Mouse (Mus musculus) gastrocnemius, postnatal 10 days (tissue): ENCODE measurements around the gene Clstn1. TPM values are rescaled to one million over a fixed set of nuclear protein-coding genes. Genes with fewer than 3 reads are reported as not detected.

ENCODE experiments used
- DNase-seq: peaks from one replicate; pipeline ENCODE4 v3.0.0; 2021; ENCODE audit warnings: mixed read lengths
- long read RNA-seq, 2 experiments: library from polyadenylated mRNA; stranded (forward); transcript quantifications; one replicate each; pipeline ENCODE4 v2.0.0; 2021
- total RNA-seq, 2 experiments: library from RNA; stranded (reverse); gene quantifications; 2 replicates each; pipeline ENCODE4 v1.2.3; 2021

The Clstn1 gene
- total RNA-seq, result 10 to 100 TPM; 63.5 to 69.0 TPM
- long read RNA-seq, experiment 1, full-length matches to known transcripts, result 33 of 56 reads
- long read RNA-seq, experiment 1, partial matches to known transcripts, result 20 of 56 reads
- long read RNA-seq, experiment 1, other reads (novel, unspliced or antisense), result 3 of 56 reads
- long read RNA-seq, experiment 2, full-length matches to known transcripts, result 12 of 38 reads
- long read RNA-seq, experiment 2, partial matches to known transcripts, result 21 of 38 reads
- long read RNA-seq, experiment 2, other reads (novel, unspliced or antisense), result 5 of 38 reads

DNA sequence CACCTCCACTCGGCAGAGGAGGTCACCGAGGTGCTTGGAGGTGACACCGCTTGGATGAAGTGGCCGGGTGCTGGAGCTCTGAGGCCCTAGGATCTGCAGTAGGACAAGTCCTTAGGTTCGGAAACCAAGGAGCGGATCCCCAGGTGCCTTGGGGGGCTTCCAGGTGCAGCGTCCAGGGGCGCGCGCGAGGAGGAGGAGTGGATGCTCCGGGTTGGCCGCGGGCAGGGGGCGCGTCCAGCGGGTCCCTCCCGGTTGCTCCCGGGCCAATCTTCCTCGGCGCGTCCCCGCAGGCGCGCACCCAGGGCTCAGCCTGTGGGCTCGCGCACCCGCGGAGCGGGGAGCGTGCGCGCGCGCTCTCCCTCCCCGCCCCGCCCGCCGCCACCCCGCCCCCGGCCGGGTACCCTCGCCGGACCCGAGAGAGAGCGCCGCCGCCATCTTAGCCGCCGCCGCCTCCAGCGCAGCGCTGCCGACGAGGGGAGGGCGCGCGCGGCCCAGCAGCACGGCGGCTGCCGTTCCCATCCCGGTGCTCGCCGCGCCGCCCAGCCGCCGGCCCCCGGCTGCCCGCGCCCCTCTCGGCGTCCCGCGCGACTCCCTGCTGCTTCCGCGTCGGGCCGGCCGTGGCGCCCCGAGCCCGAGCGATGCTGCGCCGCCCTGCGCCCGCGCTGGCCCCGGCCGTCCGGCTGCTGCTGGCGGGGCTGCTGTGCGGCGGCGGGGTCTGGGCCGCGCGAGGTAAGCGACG, at the start of gene Clstn1:
Gene Clstn1 (plus strand): TSS at position 425 of the 739 bp plus-strand sequence.
- DNase-seq, result peak; percentile 71

DNA sequence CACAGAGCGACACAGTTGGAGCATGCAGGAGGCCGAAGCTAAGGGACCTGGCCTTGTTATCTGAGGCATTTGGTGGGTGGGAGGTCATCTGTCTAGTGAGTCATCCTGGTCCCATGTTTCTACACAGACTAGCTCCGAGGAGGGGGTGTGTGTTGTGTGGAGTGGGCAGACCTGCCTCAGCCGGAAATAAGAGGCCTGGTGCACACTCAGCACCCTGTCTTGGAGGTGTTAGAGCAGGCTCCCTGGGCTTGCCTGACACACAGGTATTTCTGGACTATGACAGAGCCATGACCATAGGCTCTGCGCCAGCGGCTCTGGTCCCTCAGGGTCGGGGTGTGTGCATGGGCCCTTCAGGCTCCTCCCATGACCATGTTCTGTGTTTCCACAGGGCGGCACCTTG, 46.8 kb upstream of the Clstn1 start:
- DNase-seq, result no peak

DNA sequence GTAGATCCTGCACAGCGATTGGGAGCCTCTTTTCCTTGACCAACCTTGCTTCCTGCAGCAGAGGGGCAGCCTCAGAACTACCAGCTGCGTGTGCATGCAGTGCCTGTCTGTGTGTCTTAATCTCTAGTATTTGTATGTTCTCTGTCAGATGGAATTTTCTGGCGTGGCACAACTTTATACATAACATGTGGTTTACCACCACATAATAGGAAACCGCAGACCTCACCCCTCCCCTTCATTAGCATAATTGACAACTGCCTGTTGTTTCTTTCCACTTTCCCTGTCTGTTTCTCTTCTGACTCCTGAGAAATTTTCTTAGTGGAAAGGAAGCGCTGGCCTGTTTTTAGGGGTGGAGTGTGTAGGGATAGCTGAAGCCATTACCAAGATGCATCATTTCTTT, 44.3 kb upstream of the Clstn1 start:
- no peak for DNase-seq

- no peak for DNase-seq
Observed at GRCm38 (mm10) chr4:149542431-149542830, 43.8 kb upstream of the Clstn1 start.

DNA sequence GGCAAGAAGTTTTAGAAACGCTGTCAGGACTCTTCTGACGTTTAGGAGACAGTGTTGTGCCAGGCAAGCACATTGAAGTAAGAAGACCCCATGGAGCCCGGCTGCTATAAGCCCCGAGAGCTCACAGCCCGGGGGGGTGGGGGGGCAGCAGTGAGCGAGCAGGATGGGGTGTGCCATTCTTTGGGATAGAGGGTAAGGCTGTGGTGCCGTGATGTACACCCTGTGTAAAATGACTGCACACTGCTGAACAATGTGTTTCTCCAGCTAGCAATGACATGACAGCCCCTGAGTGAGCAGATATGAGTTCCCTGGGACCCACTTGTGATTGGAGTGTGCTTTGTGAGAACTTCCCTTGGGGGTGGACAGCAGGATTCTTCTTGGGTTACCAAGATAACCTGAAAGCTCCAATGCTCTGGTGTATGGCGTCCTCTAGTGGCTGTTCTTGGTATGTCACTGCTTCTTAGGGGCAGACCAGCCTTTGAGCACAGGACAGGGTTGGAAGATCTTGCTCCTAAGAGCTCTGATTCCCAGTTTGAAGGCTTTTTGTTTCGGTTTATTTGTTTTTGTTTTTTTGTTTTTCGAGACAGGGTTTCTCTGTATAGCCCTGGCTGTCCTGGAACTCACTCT, 43.2 kb upstream of the Clstn1 start:
- DNase-seq, result peak; percentile 93

- DNase-seq, result no peak
Observed at GRCm38 (mm10) chr4:149544892-149545291, 41.4 kb upstream of the Clstn1 start.

- DNase-seq, result no peak
Observed at GRCm38 (mm10) chr4:149546797-149547444, 39.3 kb upstream of the Clstn1 start.

GRCm38 (mm10) chr4:149547523-149547922, 38.7 kb upstream of the Clstn1 start:
- DNase-seq, result no peak

- DNase-seq, result peak; percentile 56
Observed at GRCm38 (mm10) chr4:149549221-149549925, 36.9 kb upstream of the Clstn1 start.

DNA sequence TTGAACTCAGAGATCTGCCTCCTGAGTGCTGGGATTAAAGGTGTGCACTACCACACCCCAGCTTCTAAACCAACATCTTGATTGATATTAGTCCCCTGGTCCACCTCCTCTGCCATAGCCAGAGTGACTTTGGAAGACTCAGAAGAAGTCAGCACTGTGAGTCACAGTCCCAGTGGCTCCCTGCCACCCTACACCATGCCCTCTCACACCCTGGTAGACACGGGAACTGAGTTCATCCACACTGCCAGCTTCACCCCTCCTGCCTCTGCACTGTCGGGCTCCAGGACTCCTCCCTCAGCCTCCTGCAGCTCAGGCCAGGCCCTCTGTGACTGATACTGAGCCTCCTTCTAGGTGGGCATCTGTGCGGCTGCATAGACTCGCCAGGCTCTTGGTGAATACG, 35.4 kb upstream of the Clstn1 start:
- no peak for DNase-seq

- DNase-seq, result no peak
Observed at GRCm38 (mm10) chr4:149551696-149552095, 34.6 kb upstream of the Clstn1 start.

DNA sequence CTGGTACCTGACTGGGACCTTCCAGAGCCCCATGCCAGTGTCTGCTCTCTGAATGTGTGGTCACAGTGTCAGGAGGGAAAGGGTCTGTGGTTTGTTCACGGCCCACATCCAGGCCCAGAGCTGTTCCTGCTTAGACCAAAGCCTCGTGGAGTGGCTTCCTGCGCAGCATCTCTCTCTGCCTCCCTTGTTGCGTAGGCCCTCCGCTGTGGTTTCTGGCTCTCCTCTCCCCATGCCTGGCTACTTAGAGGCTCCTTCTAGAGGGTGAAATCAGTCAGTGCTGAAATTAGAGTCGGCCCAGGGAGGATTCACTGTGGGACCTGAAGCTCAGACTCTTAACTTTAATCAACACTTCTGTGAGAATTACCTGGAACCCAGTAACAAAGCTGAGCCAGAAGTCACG, 32.4 kb upstream of the Clstn1 start:
- no peak for DNase-seq

DNA sequence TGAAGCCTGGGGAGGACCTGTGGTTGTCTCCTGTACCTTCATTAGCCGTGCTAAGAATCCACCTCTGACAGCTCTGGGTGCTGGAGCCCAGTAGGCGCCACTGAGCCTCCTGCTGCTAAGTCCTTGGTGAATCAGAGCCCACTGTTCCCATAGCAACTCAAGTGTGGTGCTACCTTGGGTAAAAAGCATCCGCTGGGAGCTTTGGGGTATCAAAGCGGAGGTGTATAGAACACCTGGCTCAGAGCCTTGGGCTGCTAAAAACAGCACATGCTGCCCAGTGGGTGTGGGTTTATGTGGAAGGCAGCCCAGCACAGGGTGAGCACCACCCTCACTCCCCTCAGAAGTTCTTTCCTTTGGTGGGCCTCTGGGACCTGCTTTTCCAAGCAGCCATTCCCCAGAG, 30.2 kb upstream of the Clstn1 start:
- DNase-seq, result no peak

DNA sequence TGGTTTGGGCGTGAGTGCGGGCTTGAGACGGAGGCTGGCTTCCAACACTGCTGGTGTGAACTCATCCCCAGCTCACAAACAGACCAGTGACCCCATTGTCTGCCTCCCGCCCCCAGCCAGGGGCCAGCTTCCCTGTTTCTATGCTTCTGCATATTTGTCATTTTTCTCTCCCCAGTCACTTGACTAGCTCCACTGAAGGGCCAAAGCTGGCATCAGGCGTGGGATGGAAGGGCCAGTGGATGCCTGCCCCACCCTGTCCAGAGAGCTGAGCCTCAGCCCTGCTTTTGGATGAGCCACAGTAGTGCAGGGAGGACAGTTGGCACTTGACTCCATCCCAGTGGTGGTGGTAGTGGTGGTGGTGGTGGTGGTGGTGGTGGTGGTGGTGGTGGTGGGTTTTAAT, 28.4 kb upstream of the Clstn1 start:
- no peak for DNase-seq

DNA sequence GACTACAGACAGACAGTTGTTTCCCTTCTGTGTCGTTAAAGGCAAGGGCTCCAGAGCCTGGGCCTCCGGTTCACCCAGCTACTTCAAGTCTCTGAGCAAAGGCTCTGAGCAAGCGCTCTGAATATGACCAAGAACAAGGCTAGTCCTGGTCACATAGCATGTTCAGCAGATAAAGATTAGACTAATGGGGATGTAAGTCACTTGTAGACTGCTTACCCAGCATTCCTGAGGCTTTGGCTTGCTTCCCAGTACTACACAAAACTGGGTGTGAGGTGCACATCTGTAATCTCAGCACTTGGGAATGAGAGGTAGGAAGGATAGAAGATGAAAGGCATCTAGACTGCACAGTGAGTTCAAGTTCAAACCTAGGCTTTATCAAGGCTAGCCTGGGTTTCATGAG, 27.9 kb upstream of the Clstn1 start:
- no peak for DNase-seq

- no peak for DNase-seq
Observed at GRCm38 (mm10) chr4:149561392-149561791, 24.9 kb upstream of the Clstn1 start.

DNA sequence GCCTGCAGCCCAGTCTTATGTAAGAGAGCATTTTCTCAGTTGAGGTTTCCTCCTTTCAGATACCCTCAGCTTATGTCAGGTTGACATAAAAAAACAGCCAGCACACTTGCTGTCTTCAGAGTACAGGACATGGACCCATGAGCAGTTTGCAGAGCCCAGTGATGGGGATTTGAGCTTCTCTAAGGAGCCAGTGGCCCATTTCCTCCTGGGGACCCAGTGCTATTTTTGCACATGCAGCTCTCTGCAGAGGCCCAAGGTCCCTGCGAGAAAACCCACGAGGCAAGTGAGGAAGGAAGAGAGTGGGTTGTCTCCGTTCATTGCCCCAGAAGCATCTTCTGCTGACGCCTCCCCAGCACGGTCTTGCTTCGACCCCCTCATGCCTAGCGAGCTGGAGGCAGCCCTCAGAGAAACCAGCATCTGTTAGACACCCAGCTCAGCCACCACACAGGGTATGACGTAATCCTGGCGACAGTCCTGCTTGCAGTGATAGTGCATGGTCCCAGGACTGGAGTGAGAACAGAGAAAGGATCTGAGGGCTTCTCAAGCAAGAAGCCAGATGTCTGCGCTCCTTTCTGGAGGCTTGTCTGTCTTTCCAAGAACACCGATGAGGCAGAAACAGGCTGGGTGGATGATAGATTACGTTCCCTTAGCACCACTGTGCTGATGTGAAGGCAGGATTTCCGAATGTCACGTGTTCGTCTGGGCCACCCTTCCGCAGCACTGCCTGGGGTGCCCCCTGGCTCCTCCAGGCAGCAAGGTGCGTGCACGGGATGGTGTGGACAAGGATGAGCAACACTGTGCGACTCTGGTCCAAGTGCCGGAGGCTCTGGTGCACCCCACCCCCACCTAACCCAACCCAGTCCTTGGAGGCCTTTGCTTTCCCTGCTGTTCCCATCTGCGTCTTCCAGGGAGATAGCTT, 24.0 kb upstream of the Clstn1 start:
- peak; percentile 60 for DNase-seq

DNA sequence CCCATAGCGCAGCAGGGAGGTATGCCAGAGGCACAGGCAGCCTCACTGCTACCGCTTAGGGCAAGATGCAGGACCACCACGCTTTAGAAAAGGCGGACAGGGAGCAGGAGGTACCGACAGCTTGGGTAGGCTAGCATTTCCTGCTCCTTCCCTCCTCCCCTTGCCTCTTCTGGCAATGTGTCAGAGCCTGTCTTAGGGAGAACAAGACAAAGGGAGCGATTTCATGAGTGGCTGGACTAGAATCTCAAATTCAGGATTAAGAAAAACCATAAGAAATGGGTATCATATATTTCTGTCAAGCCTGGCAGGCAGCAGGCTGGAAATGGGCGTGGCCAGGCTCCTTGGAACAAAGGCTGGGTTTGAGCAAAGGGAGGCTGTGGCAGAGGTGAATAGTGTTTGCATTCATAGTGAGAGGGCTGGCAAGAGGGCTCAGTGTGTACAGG, 23.3 kb upstream of the Clstn1 start:
- no peak for DNase-seq

DNA sequence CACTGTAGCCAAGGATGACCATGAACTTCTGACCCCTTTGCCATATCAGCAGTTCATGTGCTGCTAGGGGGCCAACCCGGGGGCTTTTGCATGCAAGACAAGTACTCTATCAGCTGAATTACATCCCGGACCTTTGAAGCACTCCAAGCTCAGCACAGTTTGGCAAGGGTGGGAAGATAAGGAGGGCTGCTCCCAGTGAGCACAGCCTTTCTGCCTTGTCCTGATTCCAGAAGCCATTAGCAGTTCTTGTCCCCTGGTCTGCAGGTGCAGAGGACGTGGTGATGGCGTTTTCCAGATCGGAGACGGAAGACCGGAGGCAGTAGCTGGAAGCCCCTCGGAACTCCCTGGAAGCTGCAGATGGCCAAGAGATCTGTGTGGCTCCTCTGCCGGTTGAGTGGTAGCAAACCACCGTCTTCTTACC, 22.3 kb upstream of the Clstn1 start:
- no peak for DNase-seq

DNA sequence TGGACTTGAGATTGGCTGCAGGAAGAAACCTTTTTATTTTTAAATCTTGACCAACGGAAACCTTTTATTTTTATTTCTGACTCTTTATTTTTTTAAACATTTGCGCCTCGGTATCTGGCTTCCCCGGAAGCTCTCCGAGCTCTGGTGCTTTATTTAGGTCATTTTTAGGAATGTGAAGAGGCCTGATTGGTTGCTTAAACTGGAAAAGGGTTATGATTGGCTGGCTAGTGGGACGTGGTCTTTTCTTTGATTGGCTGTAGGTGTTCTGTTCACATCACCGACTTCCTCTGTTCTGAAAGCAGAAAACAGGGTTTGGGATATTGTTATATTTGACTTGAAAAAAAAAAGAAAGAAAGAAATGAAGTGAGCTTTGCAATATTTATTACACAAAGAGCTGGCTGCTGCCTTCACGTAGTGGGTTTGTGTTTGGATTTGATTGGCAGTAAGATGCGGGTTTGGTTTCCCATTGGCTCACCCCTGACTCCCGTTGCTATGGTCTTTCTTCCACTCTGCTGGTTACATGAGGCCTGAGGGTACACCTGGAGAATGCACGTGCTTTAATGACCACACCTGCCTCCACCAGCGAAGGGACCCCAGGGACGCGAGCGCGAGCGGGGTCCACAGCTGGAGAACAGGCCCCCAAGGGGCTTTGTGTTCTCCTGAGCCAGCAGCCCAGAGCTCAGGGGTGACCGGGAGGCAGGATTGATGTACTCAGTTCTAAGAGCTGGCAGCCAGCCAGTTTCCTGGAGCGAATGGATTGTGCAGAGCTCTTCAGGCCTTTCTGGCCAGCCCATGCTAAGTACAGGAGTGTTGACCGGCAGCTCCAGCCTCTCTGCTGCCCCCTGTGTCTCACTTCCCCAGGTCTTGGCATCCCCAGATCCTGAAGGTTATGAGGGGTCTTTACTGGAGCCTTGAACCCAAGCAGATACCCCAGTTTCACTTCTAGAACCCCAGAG, 21.5 kb upstream of the Clstn1 start:
- peak; percentile 80 for DNase-seq
